Mouse (Mus musculus) kidney, embryonic 15.5 days (tissue): ENCODE data around the gene Fastkd2. TPM values are rescaled to one million over a fixed set of nuclear protein-coding genes. Genes with fewer than 3 reads are reported as not detected.

Source experiments
- ATAC-seq: fragments of 200-750 bp; cut with Nextera tagmentation; replicated peaks from 2 replicates; pipeline ENCODE4 v1.8.0; 2017; ENCODE audit warnings: moderate TSS enrichment; ENCODE audit not compliant: low FRiP score
- H3K27ac ChIP-seq: fragments of 300-500 bp; sonication (generic); 2 replicates; pipeline ENCODE4 v1.5.1; 2015; ENCODE audit warnings: mild to moderate bottlenecking, inconsistent platforms
- H3K27me3 ChIP-seq: fragments of 300-500 bp; sonication (generic); 2 replicates; pipeline ENCODE4 v1.6.1; 2015; ENCODE audit warnings: inconsistent platforms
- H3K36me3 ChIP-seq: fragments of 300-500 bp; sonication (generic); 2 replicates; pipeline ENCODE4 v1.6.1; 2015; ENCODE audit warnings: inconsistent platforms
- H3K4me1 ChIP-seq: fragments of 300-500 bp; sonication (generic); 2 replicates; pipeline ENCODE4 v1.6.1; 2015; ENCODE audit warnings: inconsistent platforms
- H3K4me2 ChIP-seq: fragments of 300-500 bp; sonication (generic); 2 replicates; pipeline ENCODE4 v1.6.1; 2015; ENCODE audit warnings: moderate library complexity, mild to moderate bottlenecking, inconsistent platforms
- H3K4me3 ChIP-seq: fragments of 300-500 bp; sonication (generic); replicated peaks from 2 replicates; pipeline ENCODE4 v1.5.1; 2015; ENCODE audit warnings: mild to moderate bottlenecking, inconsistent platforms
- H3K9ac ChIP-seq: fragments of 300-500 bp; sonication (generic); 2 replicates; pipeline ENCODE4 v1.6.1; 2015; ENCODE audit warnings: mild to moderate bottlenecking, inconsistent platforms
- H3K9me3 ChIP-seq: fragments of 300-500 bp; sonication (generic); replicated peaks from 2 replicates; pipeline ENCODE4 v1.6.1; 2016; ENCODE audit warnings: inconsistent platforms
- WGBS: fragments of 180-500 bp; shearing (Covaris S2); methylation state at CpG from one replicate; pipeline ENCODE4 v1.1.7; 2015; ENCODE audit warnings: mixed read lengths; 5-methylcytosine and 5-hydroxymethylcytosine counted together
- polyA plus RNA-seq: library from polyadenylated mRNA; unstranded; fragments of >200 nt; fragmentation: Nextera tagmentation; extraction: Ambion mirVana; gene quantifications from 2 replicates; pipeline ENCODE4 v1.2.1, GENCODE M21; 2015

Fastkd2 gene
- 62.3 and 65.4 TPM in 2 replicates for polyA plus RNA-seq

GRCm38 (mm10) chr1:63730240-63730771, at the start of gene Fastkd2, which contains the start of gene Mdh1b:
Gene Fastkd2 (plus strand): TSS chr1:63730614.
Gene Mdh1b (minus strand): TSS chr1:63730318.
- H3K36me3 ChIP-seq = no peaks in the 10 kb centered on the region
- no peaks in the 10 kb centered on the region for H3K27me3 ChIP-seq
- no peaks in the 10 kb centered on the region for H3K9me3 ChIP-seq
- H3K4me1 ChIP-seq = peaks cover 21% of the 10 kb centered on the region
- peak within 1 kb of the TSS; percentile 63 for H3K9ac ChIP-seq
- WGBS = 1% methylated on average over 31 of the region's 31 CpGs
- peak; percentile 94 for ATAC-seq
- 0 out of 2 replicates have a peak within 1 kb of the TSS, but pooled peaks have one; percentile 24 for H3K27ac ChIP-seq
- H3K4me2 ChIP-seq = peak within 1 kb of the TSS; percentile 66
- H3K4me3 ChIP-seq = peak within 1 kb of the TSS; percentile 70

- no peak within 1 kb of the TSS for H3K27ac ChIP-seq
- no peak within 1 kb of the TSS for H3K4me2 ChIP-seq
- H3K27me3 ChIP-seq = no peaks in the 10 kb centered on the region
- no peaks in the 10 kb centered on the region for H3K36me3 ChIP-seq
- no peak within 1 kb of the TSS for H3K4me3 ChIP-seq
- no peaks in the 10 kb centered on the region for H3K4me1 ChIP-seq
- H3K9me3 ChIP-seq = no peaks in the 10 kb centered on the region
- ATAC-seq = no peak
- 85% methylated on average over 4 of the region's 4 CpGs for WGBS
- H3K9ac ChIP-seq = no peak within 1 kb of the TSS
Measured at GRCm38 (mm10) chr1:63686827-63687226, 43.6 kb upstream of the Fastkd2 start, which contains the start of gene Dytn. Gene Dytn (minus strand): TSS chr1:63686927.

- H3K4me1 ChIP-seq = no peaks in the 10 kb centered on the region
- 76% methylated on average over 3 of the region's 3 CpGs for WGBS
- H3K9me3 ChIP-seq = no peaks in the 10 kb centered on the region
- H3K27me3 ChIP-seq = no peaks in the 10 kb centered on the region
- ATAC-seq = no peak
- no peak overlapping the region for H3K4me2 ChIP-seq
- no peak overlapping the region for H3K4me3 ChIP-seq
- no peak overlapping the region for H3K9ac ChIP-seq
- no peaks in the 10 kb centered on the region for H3K36me3 ChIP-seq
- H3K27ac ChIP-seq = no peak overlapping the region
Measured at GRCm38 (mm10) chr1:63696861-63697260, 33.6 kb upstream of the Fastkd2 start.

DNA sequence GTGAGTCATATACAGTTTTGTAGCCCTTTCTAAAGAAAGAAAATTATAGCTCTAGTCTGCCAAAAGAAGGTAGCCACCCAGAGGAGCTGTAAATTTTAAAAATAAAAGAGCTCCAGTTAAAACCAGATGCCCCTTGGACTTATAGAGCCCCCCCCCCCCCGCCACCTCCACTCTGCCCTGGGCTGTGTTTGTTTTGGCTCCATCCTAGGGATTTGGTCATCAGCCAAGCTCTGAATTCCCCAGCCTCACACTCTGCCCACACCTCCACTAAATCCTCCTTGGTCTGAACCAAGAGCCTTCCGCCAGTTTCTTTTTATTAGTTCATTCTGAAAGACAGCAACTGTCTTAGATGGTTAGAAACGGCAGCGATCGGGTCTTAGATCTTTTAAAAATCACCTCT, 24.7 kb upstream of the Fastkd2 start:
- no peak overlapping the region for H3K27ac ChIP-seq
- H3K4me2 ChIP-seq = peak overlapping the region; percentile 33
- no peaks in the 10 kb centered on the region for H3K36me3 ChIP-seq
- H3K9ac ChIP-seq = no peak overlapping the region
- 0 out of 2 replicates have a peak, but pooled peaks cover 3% of the 10 kb centered on the region for H3K9me3 ChIP-seq
- H3K4me3 ChIP-seq = no peak overlapping the region
- H3K4me1 ChIP-seq = 0 out of 2 replicates have a peak, but pooled peaks cover 2% of the 10 kb centered on the region
- no peaks in the 10 kb centered on the region for H3K27me3 ChIP-seq
- WGBS = 57% methylated on average over 5 of the region's 5 CpGs
- ATAC-seq = no peak

DNA sequence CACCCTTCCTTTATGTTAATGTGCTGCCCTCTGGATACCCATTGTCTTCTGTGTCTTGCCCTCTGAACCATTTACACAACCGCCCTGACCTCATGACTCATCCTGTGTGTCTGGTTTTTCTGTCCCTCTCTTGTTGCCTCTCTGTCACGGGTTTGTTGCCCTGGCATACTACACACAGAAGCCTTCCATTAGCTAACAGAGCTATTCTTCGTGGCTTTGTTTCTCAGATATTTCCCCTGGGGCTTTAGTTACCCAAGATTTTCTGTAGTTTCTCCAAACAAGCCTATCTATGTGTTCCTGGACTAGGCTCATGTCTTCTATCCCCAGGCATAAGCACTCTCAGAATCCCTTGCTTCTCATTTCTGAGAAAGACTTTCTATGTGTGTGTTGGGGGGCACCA, 21.5 kb upstream of the Fastkd2 start:
- H3K9ac ChIP-seq = no peak overlapping the region
- H3K4me3 ChIP-seq = no peak overlapping the region
- H3K9me3 ChIP-seq = 0 out of 2 replicates have a peak, but pooled peaks cover 3% of the 10 kb centered on the region
- H3K4me1 ChIP-seq = 0 out of 2 replicates have a peak, but pooled peaks cover 2% of the 10 kb centered on the region
- H3K4me2 ChIP-seq = no peak overlapping the region
- ATAC-seq = no peak
- H3K36me3 ChIP-seq = no peaks in the 10 kb centered on the region
- H3K27me3 ChIP-seq = no peaks in the 10 kb centered on the region
- 76% methylated on average over 3 of the region's 3 CpGs for WGBS
- H3K27ac ChIP-seq = no peak overlapping the region

DNA sequence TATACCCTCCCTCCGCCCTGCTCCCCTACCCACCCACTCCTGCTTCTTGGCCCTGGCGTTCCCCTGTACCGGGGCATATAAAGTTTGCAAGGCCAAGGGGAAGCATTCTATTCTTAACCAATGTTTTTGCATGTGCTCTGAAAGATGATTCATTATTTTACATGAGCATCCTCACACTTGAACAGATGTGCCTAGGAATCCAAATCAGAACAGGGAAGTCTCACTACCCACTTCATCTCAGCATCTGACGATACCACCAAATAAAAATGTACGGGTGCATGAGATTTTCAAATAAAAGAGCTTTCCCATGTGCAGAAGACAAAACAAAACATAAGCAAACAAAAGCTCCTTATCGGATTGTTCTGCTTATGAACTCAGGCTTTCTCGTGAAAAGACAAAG, 10.3 kb upstream of the Fastkd2 start:
- Histone ChIP-seq H3K9me3 (no peaks in the 10 kb centered on the region), H3K4me3 (no peak overlapping the region), H3K9ac (no peak overlapping the region), H3K27me3 (no peaks in the 10 kb centered on the region; the same call in 1 of the 2 replicates), H3K27ac (no peak overlapping the region), H3K36me3 (no peaks in the 10 kb centered on the region), H3K4me2 (no peak overlapping the region), H3K4me1 (no peaks in the 10 kb centered on the region)
- 85% methylated on average over 7 of the region's 7 CpGs for WGBS
- ATAC-seq = no peak

GRCm38 (mm10) chr1:63729796-63730195, 618 bp upstream of the Fastkd2 start:
- no peaks in the 10 kb centered on the region; the same call in 1 of the 2 replicates for H3K27me3 ChIP-seq
- peaks cover 21% of the 10 kb centered on the region for H3K4me1 ChIP-seq
- H3K9me3 ChIP-seq = no peaks in the 10 kb centered on the region
- 48% methylated on average over 8 of the region's 8 CpGs for WGBS
- ATAC-seq = 0 out of 2 replicates have a peak, but pooled peaks have one; percentile 24
- peak overlapping the region; percentile 63 for H3K9ac ChIP-seq
- H3K4me2 ChIP-seq = peak overlapping the region; percentile 66
- H3K27ac ChIP-seq = no peak overlapping the region
- H3K4me3 ChIP-seq = peak overlapping the region; percentile 70
- no peaks in the 10 kb centered on the region for H3K36me3 ChIP-seq

DNA sequence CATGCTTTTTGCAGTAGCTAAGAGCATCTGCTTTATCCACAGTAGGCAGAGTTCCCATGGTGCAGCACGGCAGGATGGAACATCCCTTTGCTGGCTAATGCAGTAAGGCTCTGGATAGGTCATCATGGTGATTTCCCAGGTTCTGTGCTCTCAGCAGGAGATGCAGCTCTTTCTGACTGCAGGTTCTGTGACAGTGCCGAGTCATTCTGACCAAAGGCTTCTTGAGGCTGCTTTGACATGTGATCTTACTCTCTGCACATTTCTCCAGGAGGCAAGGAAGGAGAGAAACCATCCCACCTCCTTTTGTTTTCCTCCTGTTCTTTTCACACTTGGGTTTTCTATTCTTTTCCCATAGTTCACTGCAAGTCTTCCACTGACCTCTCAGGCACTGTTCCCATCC, 25.6 kb downstream of the Fastkd2 start:
- no peak for ATAC-seq

DNA sequence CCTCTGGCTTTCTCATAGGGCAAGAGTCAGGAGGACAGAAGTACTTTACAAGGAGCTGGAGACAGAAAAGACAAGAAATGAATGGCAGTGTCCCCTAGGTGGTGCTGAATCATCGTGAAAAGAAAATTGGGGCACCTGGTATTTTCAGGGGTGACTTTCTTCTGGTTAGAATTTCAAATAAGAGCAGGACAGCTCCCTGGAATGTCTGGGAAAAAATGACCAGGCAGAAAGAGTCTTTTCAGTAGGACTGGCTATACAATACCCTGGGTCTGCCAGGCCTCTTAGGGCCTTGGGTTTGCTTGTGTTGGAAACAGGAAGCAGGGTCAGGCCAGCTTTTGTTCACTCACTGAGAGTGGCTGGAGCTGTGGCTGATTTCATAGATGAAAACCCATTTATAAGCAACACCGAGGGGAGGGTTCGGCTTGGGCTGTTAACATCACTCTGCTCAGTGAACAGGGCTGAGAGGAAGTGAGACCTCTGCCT, 32.8 kb downstream of the Fastkd2 start:
- no peak overlapping the region for H3K4me3 ChIP-seq
- peak; percentile 70; the same call in 1 of the 2 replicates for ATAC-seq
- H3K9ac ChIP-seq = no peak overlapping the region
- no peaks in the 10 kb centered on the region for H3K9me3 ChIP-seq
- H3K4me2 ChIP-seq = no peak overlapping the region
- H3K4me1 ChIP-seq = peaks cover 12% of the 10 kb centered on the region
- 6% methylated on average over 3 of the region's 3 CpGs for WGBS
- no peaks in the 10 kb centered on the region for H3K27me3 ChIP-seq
- H3K27ac ChIP-seq = peak overlapping the region; percentile 41; the same call in 1 of the 2 replicates
- H3K36me3 ChIP-seq = no peaks in the 10 kb centered on the region

More for the DNA sequence above, 25.6 kb downstream of the Fastkd2 start:
- Histone ChIP-seq H3K9ac (no peak overlapping the region), H3K4me3 (no peak overlapping the region), H3K27ac (no peak overlapping the region), H3K4me2 (no peak overlapping the region), H3K27me3 (no peaks in the 10 kb centered on the region), H3K4me1 (no peaks in the 10 kb centered on the region), H3K36me3 (peaks cover 23% of the 10 kb centered on the region), H3K9me3 (no peaks in the 10 kb centered on the region)
- WGBS = 74% methylated on average over 2 of the region's 2 CpGs

GRCm38 (mm10) chr1:63763881-63764386, 33.5 kb downstream of the Fastkd2 start:
- Histone ChIP-seq H3K27ac (peak overlapping the region; percentile 41; the same call in 1 of the 2 replicates), H3K4me1 (peaks cover 18% of the 10 kb centered on the region), H3K9me3 (no peaks in the 10 kb centered on the region), H3K4me2 (no peak overlapping the region), H3K27me3 (no peaks in the 10 kb centered on the region), H3K4me3 (no peak overlapping the region), H3K9ac (no peak overlapping the region), H3K36me3 (no peaks in the 10 kb centered on the region)
- WGBS = 57% methylated on average over 7 of the region's 7 CpGs
- ATAC-seq = no peak

DNA sequence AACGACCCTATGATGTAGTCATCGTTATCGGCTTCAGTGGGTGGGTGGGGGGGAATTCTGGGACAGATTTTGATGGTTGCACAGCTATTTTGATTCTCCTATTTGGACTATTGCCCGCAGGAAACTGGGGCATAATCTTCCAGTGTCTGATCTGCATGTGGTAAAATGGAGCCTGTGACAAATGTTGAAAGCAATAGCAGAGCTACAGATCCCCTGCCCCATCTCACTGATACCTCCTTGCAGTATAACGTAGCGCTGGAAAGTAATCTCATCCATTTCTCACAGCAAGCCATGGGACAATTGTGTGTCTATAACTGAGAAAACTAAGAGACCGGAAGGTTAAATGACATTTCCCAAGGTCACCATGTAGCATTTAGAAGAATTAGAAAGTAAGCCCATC, 34.0 kb downstream of the Fastkd2 start:
- no peaks in the 10 kb centered on the region for H3K36me3 ChIP-seq
- no peak overlapping the region for H3K9ac ChIP-seq
- no peak overlapping the region for H3K4me3 ChIP-seq
- H3K9me3 ChIP-seq = no peaks in the 10 kb centered on the region
- H3K4me1 ChIP-seq = peaks cover 18% of the 10 kb centered on the region
- ATAC-seq = no peak
- WGBS = 87% methylated on average over 7 of the region's 7 CpGs
- no peaks in the 10 kb centered on the region for H3K27me3 ChIP-seq
- no peak overlapping the region for H3K4me2 ChIP-seq
- H3K27ac ChIP-seq = no peak overlapping the region

GRCm38 (mm10) chr1:63768112-63768511, 37.7 kb downstream of the Fastkd2 start:
- Histone ChIP-seq H3K27ac (peak overlapping the region; percentile 4; the same call in 1 of the 2 replicates), H3K9ac (no peak overlapping the region), H3K36me3 (no peaks in the 10 kb centered on the region), H3K4me1 (peaks cover 15% of the 10 kb centered on the region), H3K9me3 (no peaks in the 10 kb centered on the region), H3K4me2 (no peak overlapping the region), H3K27me3 (no peaks in the 10 kb centered on the region), H3K4me3 (no peak overlapping the region)
- 48% methylated on average over 8 of the region's 8 CpGs for WGBS
- no peak for ATAC-seq
